Mouse (Mus musculus): ENCODE measurements around the gene Fkbp6. TPM values are rescaled to one million over a fixed set of nuclear protein-coding genes. Genes with fewer than 3 reads are reported as not detected.

Gene Fkbp6
- total RNA-seq, 2 experiments from 2014 or later = not detected

GRCm38 (mm10) chr5:135351606-135352005, 1.8 kb upstream of the Fkbp6 start:
- DNase-seq = no peak

- DNase-seq = no peak
These were observed 2.3 kb downstream of the Fkbp6 start for GRCm38 (mm10) chr5:135347511-135348011.

GRCm38 (mm10) chr5:135346430-135346829, 3.4 kb downstream of the Fkbp6 start:
- no peak for DNase-seq

- no peak for DNase-seq
These were observed 3.9 kb downstream of the Fkbp6 start for GRCm38 (mm10) chr5:135345989-135346388.

GRCm38 (mm10) chr5:135337575-135337974, 12.3 kb downstream of the Fkbp6 start:
- DNase-seq = peak; percentile 38 to 48

- peak in 1 of 2 experiments; percentile 11 for DNase-seq
These were observed 18.7 kb downstream of the Fkbp6 start for GRCm38 (mm10) chr5:135331161-135331560.

- no peak for DNase-seq
These were observed 19.6 kb downstream of the Fkbp6 start for GRCm38 (mm10) chr5:135330201-135330600.

- DNase-seq = no peak
These were observed 20.4 kb downstream of the Fkbp6 start for GRCm38 (mm10) chr5:135329471-135329870.

- DNase-seq = no peak
These were observed 23.7 kb downstream of the Fkbp6 start for GRCm38 (mm10) chr5:135326121-135326659.

- no peak for DNase-seq
These were observed 27.6 kb downstream of the Fkbp6 start for GRCm38 (mm10) chr5:135322197-135322596.

- DNase-seq = peak in 1 of 2 experiments; percentile 6
These were observed 30.0 kb downstream of the Fkbp6 start for GRCm38 (mm10) chr5:135319856-135320255.

- DNase-seq = no peak
These were observed 33.7 kb downstream of the Fkbp6 start for GRCm38 (mm10) chr5:135316177-135316576.

GRCm38 (mm10) chr5:135306321-135306965, 43.4 kb downstream of the Fkbp6 start:
- DNase-seq = no peak

- no peak for DNase-seq
These were observed 47.4 kb downstream of the Fkbp6 start for GRCm38 (mm10) chr5:135302454-135302853.

- DNase-seq = no peak
These were observed 47.9 kb downstream of the Fkbp6 start for GRCm38 (mm10) chr5:135301916-135302315.

GRCm38 (mm10) chr5:135292001-135292400, 57.8 kb downstream of the Fkbp6 start:
- DNase-seq = no peak

GRCm38 (mm10) chr5:135291193-135291592, 58.7 kb downstream of the Fkbp6 start:
- DNase-seq = no peak

- no peak for DNase-seq
These were observed 59.1 kb downstream of the Fkbp6 start for GRCm38 (mm10) chr5:135290703-135291102.

- DNase-seq = no peak
These were observed 62.9 kb downstream of the Fkbp6 start for GRCm38 (mm10) chr5:135286926-135287325.

- DNase-seq = peak; percentile 86 to 90
These were observed 63.7 kb downstream of the Fkbp6 start for GRCm38 (mm10) chr5:135286185-135286584.

- no peak for DNase-seq
These were observed 64.6 kb downstream of the Fkbp6 start for GRCm38 (mm10) chr5:135285211-135285610.

- no peak for DNase-seq
These were observed 69.6 kb downstream of the Fkbp6 start for GRCm38 (mm10) chr5:135280226-135280625.

GRCm38 (mm10) chr5:135276597-135276996, 73.2 kb downstream of the Fkbp6 start:
- no peak for DNase-seq

All from adrenal gland, postnatal 36 days (tissue).